Mouse (Mus musculus) limb, embryonic 10.5 days (tissue): ENCODE results near the gene Ston1. TPM values are rescaled to one million over a fixed set of nuclear protein-coding genes. Genes with fewer than 3 reads are reported as not detected.
A peak's percentile ranks its signal among the peaks of the same experiment; 100 is the strongest.

Experiments
- DNase-seq: peaks from one replicate; pipeline ENCODE4 v3.0.0-alpha.2; 2017; ENCODE audit warnings: low spot score
- H3K27ac ChIP-seq: fragments of 300-500 bp; sonication (generic); 2 replicates; pipeline ENCODE4 v1.5.1; 2016; ENCODE audit warnings: mild to moderate bottlenecking
- H3K27me3 ChIP-seq: fragments of 300-500 bp; sonication (generic); 2 replicates; pipeline ENCODE4 v1.6.1; 2016; ENCODE audit warnings: low read depth, mild to moderate bottlenecking; ENCODE audit not compliant: poor library complexity, severe bottlenecking
- H3K36me3 ChIP-seq: fragments of 300-500 bp; sonication (generic); 2 replicates; pipeline ENCODE4 v1.6.1; 2016; ENCODE audit warnings: mild to moderate bottlenecking, moderate library complexity
- H3K4me1 ChIP-seq: fragments of 300-500 bp; sonication (generic); 2 replicates; pipeline ENCODE4 v1.6.1; 2016
- H3K4me3 ChIP-seq: fragments of 300-500 bp; sonication (generic); 2 replicates; pipeline ENCODE4 v1.5.1; 2016; ENCODE audit warnings: mild to moderate bottlenecking, moderate library complexity
- H3K9me3 ChIP-seq: fragments of 300-500 bp; sonication (generic); replicated peaks from 2 replicates; pipeline ENCODE4 v1.6.1; 2016; ENCODE audit warnings: mild to moderate bottlenecking
- WGBS: fragments of 180-500 bp; shearing (Covaris S2); methylation state at CpG from one replicate; pipeline ENCODE4 v1.1.7; 2016; 5-methylcytosine and 5-hydroxymethylcytosine counted together
- polyA plus RNA-seq: library from polyadenylated mRNA; unstranded; fragments of >200 nt; fragmentation: Nextera tagmentation; extraction: Ambion mirVana; gene quantifications from 2 replicates; pipeline ENCODE4 v1.2.1, GENCODE M21; 2016

Gene Ston1
- polyA plus RNA-seq, 1 experiment from 2014 or later, result 3.0 TPM

- DNase-seq, result no peak
- WGBS, result 86% methylated on average over 1 of the region's 1 CpGs
- Histone ChIP-seq H3K9me3 (no peaks in the 10 kb centered on the region), H3K36me3 (peaks cover 4% of the 10 kb centered on the region; the same call in 1 of the 2 replicates), H3K4me1 (peaks cover 7% of the 10 kb centered on the region), H3K27ac (no peak overlapping the region), H3K4me3 (no peak overlapping the region), H3K27me3 (no peaks in the 10 kb centered on the region)
Measured at GRCm38 (mm10) chr17:88615492-88616155, 18.1 kb downstream of the Ston1 start.

GRCm38 (mm10) chr17:88620935-88621334 is 23.5 kb downstream of the Ston1 start:
- Histone ChIP-seq H3K27me3 (no peaks in the 10 kb centered on the region), H3K36me3 (peaks cover 29% of the 10 kb centered on the region), H3K4me3 (no peak overlapping the region), H3K9me3 (no peaks in the 10 kb centered on the region), H3K27ac (no peak overlapping the region), H3K4me1 (peaks cover 8% of the 10 kb centered on the region)
- DNase-seq, result no peak
- WGBS, result 80% methylated on average over 4 of the region's 4 CpGs

GRCm38 (mm10) chr17:88621374-88621773 is 23.9 kb downstream of the Ston1 start:
- 92% methylated on average over 3 of the region's 3 CpGs for WGBS
- H3K27me3 ChIP-seq, result no peaks in the 10 kb centered on the region

GRCm38 (mm10) chr17:88622711-88623110 is 25.2 kb downstream of the Ston1 start:
- peaks cover 20% of the 10 kb centered on the region for H3K4me1 ChIP-seq
- H3K9me3 ChIP-seq, result no peaks in the 10 kb centered on the region
- H3K4me3 ChIP-seq, result no peak overlapping the region
- no peak overlapping the region for H3K27ac ChIP-seq
- DNase-seq, result no peak
- peaks cover 29% of the 10 kb centered on the region for H3K36me3 ChIP-seq
- H3K27me3 ChIP-seq, result no peaks in the 10 kb centered on the region
- WGBS, result 94% methylated on average over 1 of the region's 1 CpGs

More at GRCm38 (mm10) chr17:88621374-88621773, 23.9 kb downstream of the Ston1 start:
- Histone ChIP-seq H3K9me3 (no peaks in the 10 kb centered on the region), H3K4me1 (peaks cover 12% of the 10 kb centered on the region), H3K36me3 (peaks cover 29% of the 10 kb centered on the region), H3K4me3 (no peak overlapping the region), H3K27ac (no peak overlapping the region)
- no peak for DNase-seq

- H3K4me1 ChIP-seq, result peaks cover 29% of the 10 kb centered on the region
- H3K36me3 ChIP-seq, result peaks cover 29% of the 10 kb centered on the region
- H3K27ac ChIP-seq, result no peak overlapping the region
- H3K9me3 ChIP-seq, result no peaks in the 10 kb centered on the region
- H3K4me3 ChIP-seq, result no peak overlapping the region
- WGBS, result 90% methylated on average over 4 of the region's 4 CpGs
- H3K27me3 ChIP-seq, result no peaks in the 10 kb centered on the region
- no peak for DNase-seq
Measured at GRCm38 (mm10) chr17:88624386-88624785, 26.9 kb downstream of the Ston1 start.

- Histone ChIP-seq H3K27me3 (no peaks in the 10 kb centered on the region), H3K36me3 (peaks cover 27% of the 10 kb centered on the region), H3K9me3 (no peaks in the 10 kb centered on the region), H3K27ac (peak overlapping the region; percentile 51; the same call in 1 of the 2 replicates), H3K4me3 (no peak overlapping the region), H3K4me1 (peaks cover 39% of the 10 kb centered on the region)
- 92% methylated on average over 13 of the region's 13 CpGs for WGBS
- no peak for DNase-seq
Measured at GRCm38 (mm10) chr17:88625350-88625749, 27.9 kb downstream of the Ston1 start.

GRCm38 (mm10) chr17:88625931-88626330 is 28.4 kb downstream of the Ston1 start:
- 78% methylated on average over 7 of the region's 7 CpGs for WGBS
- no peak for DNase-seq
- Histone ChIP-seq H3K9me3 (no peaks in the 10 kb centered on the region), H3K36me3 (peaks cover 22% of the 10 kb centered on the region), H3K27me3 (no peaks in the 10 kb centered on the region), H3K4me1 (peaks cover 41% of the 10 kb centered on the region), H3K4me3 (no peak overlapping the region), H3K27ac (peak overlapping the region; percentile 72)

- Histone ChIP-seq H3K4me1 (peaks cover 41% of the 10 kb centered on the region), H3K9me3 (no peaks in the 10 kb centered on the region), H3K36me3 (peaks cover 19% of the 10 kb centered on the region), H3K27ac (peak overlapping the region; percentile 72), H3K4me3 (no peak overlapping the region), H3K27me3 (no peaks in the 10 kb centered on the region)
- WGBS, result 67% methylated on average over 7 of the region's 7 CpGs
- DNase-seq, result peak; percentile 36
Measured at GRCm38 (mm10) chr17:88626347-88626811, 28.9 kb downstream of the Ston1 start.

GRCm38 (mm10) chr17:88627150-88627549 is 29.7 kb downstream of the Ston1 start:
- Histone ChIP-seq H3K4me3 (no peak overlapping the region), H3K4me1 (peaks cover 41% of the 10 kb centered on the region), H3K27me3 (no peaks in the 10 kb centered on the region), H3K36me3 (peaks cover 11% of the 10 kb centered on the region; the same call in 1 of the 2 replicates), H3K9me3 (no peaks in the 10 kb centered on the region), H3K27ac (peak overlapping the region; percentile 72; the same call in 1 of the 2 replicates)
- WGBS, result 78% methylated on average over 7 of the region's 7 CpGs
- peak; percentile 28 for DNase-seq

GRCm38 (mm10) chr17:88628676-88629380 is 31.3 kb downstream of the Ston1 start:
- peaks cover 41% of the 10 kb centered on the region for H3K4me1 ChIP-seq
- peak overlapping the region; percentile 70 for H3K27ac ChIP-seq
- H3K27me3 ChIP-seq, result no peaks in the 10 kb centered on the region
- WGBS, result 65% methylated on average over 10 of the region's 10 CpGs
- peaks cover 3% of the 10 kb centered on the region; the same call in 1 of the 2 replicates for H3K36me3 ChIP-seq
- DNase-seq, result peak; percentile 17
- H3K4me3 ChIP-seq, result no peak overlapping the region
- H3K9me3 ChIP-seq, result no peaks in the 10 kb centered on the region

GRCm38 (mm10) chr17:88629381-88629759 is 31.9 kb downstream of the Ston1 start:
- peak; percentile 29 for DNase-seq
- Histone ChIP-seq H3K4me3 (no peak overlapping the region), H3K9me3 (no peaks in the 10 kb centered on the region), H3K36me3 (no peaks in the 10 kb centered on the region), H3K27me3 (no peaks in the 10 kb centered on the region), H3K27ac (peak overlapping the region; percentile 70), H3K4me1 (peaks cover 41% of the 10 kb centered on the region)
- 53% methylated on average over 4 of the region's 4 CpGs for WGBS

- Histone ChIP-seq H3K4me3 (no peak overlapping the region), H3K36me3 (0 out of 2 replicates have a peak, but pooled peaks cover under 1% of the 10 kb centered on the region), H3K27me3 (no peaks in the 10 kb centered on the region), H3K9me3 (no peaks in the 10 kb centered on the region), H3K4me1 (peaks cover 41% of the 10 kb centered on the region), H3K27ac (peak overlapping the region; percentile 66; the same call in 1 of the 2 replicates)
- 37% methylated on average over 11 of the region's 11 CpGs for WGBS
- peak; percentile 18 for DNase-seq
Measured at GRCm38 (mm10) chr17:88629931-88630553, 32.6 kb downstream of the Ston1 start.

- no peaks in the 10 kb centered on the region for H3K9me3 ChIP-seq
- 0 out of 2 replicates have a peak overlapping the region, but pooled peaks have one; percentile 66 for H3K27ac ChIP-seq
- peak; percentile 25 for DNase-seq
- H3K36me3 ChIP-seq, result peaks cover 5% of the 10 kb centered on the region
- H3K4me1 ChIP-seq, result peaks cover 37% of the 10 kb centered on the region
- no peak overlapping the region for H3K4me3 ChIP-seq
- 89% methylated on average over 3 of the region's 3 CpGs for WGBS
- no peaks in the 10 kb centered on the region for H3K27me3 ChIP-seq
Measured at GRCm38 (mm10) chr17:88630554-88630948, 33.1 kb downstream of the Ston1 start.
